Mouse (Mus musculus) hindbrain, embryonic 14.5 days (tissue): ENCODE data around the gene Ntrk2. TPM values are rescaled to one million over a fixed set of nuclear protein-coding genes. Genes with fewer than 3 reads are reported as not detected.

Source experiments
- ATAC-seq: fragments of 200-750 bp; cut with Nextera tagmentation; 2 replicates; pipeline ENCODE4 v1.8.0; 2017; ENCODE audit warnings: moderate number of reproducible peaks, mild to moderate bottlenecking, moderate TSS enrichment, moderate library complexity; ENCODE audit not compliant: low FRiP score
- DNase-seq: peaks from one replicate; pipeline ENCODE4 v3.0.0-alpha.2; 2015; ENCODE audit warnings: low spot score
- H3K27ac ChIP-seq: fragments of 300-500 bp; sonication (generic); 2 replicates; pipeline ENCODE4 v1.5.1; 2014; ENCODE audit warnings: mild to moderate bottlenecking, moderate library complexity
- H3K27me3 ChIP-seq: fragments of 300-500 bp; sonication (generic); 2 replicates; pipeline ENCODE4 v1.6.1; 2014; ENCODE audit warnings: mild to moderate bottlenecking, low read length, mixed read lengths; ENCODE audit not compliant: control insufficient read depth, insufficient read depth
- H3K36me3 ChIP-seq: fragments of 300-500 bp; sonication (generic); replicated peaks from 2 replicates; pipeline ENCODE4 v1.6.1; 2014; ENCODE audit not compliant: control insufficient read depth, insufficient read depth
- H3K4me1 ChIP-seq: fragments of 300-500 bp; sonication (generic); replicated peaks from 2 replicates; pipeline ENCODE4 v1.6.1; 2014; ENCODE audit warnings: antibody characterized with exemption, low read length, mixed read lengths; ENCODE audit not compliant: control insufficient read depth, insufficient read depth
- H3K4me2 ChIP-seq: fragments of 300-500 bp; sonication (generic); replicated peaks from 2 replicates; pipeline ENCODE4 v1.6.1; 2014; ENCODE audit warnings: mild to moderate bottlenecking, moderate library complexity
- H3K4me3 ChIP-seq: fragments of 300-500 bp; sonication (generic); replicated peaks from 2 replicates; pipeline ENCODE4 v1.5.1; 2014; ENCODE audit warnings: mild to moderate bottlenecking, low read length
- H3K9ac ChIP-seq: fragments of 300-500 bp; sonication (generic); 2 replicates; pipeline ENCODE4 v1.6.1; 2014
- H3K9me3 ChIP-seq: fragments of 300-500 bp; sonication (generic); 2 replicates; pipeline ENCODE4 v1.6.1; 2016; ENCODE audit warnings: low read length; ENCODE audit not compliant: control insufficient read depth
- WGBS: fragments of 180-500 bp; shearing (Covaris S2); extraction: QIAGEN DNeasy Blood & Tissue Kit; methylation state at CpG from one replicate; pipeline ENCODE4 v1.1.7; 2014; 5-methylcytosine and 5-hydroxymethylcytosine counted together
- polyA plus RNA-seq: library from polyadenylated mRNA; unstranded; fragments of >200 nt; fragmentation: Nextera tagmentation; extraction: Ambion mirVana; gene quantifications from 2 replicates; pipeline ENCODE4 v1.2.1, GENCODE M21; 2014

Ntrk2 gene
- polyA plus RNA-seq, 1 experiment from 2014 or later, result 108 TPM

GRCm38 (mm10) chr13:58964701-58965359, 158.5 kb downstream of the Ntrk2 start:
- Histone ChIP-seq H3K4me2 (peak overlapping the region; percentile 7; the same call in 1 of the 2 replicates), H3K27ac (peak overlapping the region; percentile 79), H3K27me3 (no peaks in the 10 kb centered on the region), H3K4me1 (peaks cover 25% of the 10 kb centered on the region), H3K9me3 (no peaks in the 10 kb centered on the region), H3K36me3 (no peaks in the 10 kb centered on the region), H3K9ac (no peak overlapping the region), H3K4me3 (no peak overlapping the region)
- 30% methylated on average over 12 of the region's 12 CpGs for WGBS
- ATAC-seq, result peak; percentile 78
- peak; percentile 44 for DNase-seq

- H3K4me1 ChIP-seq, result peaks cover 25% of the 10 kb centered on the region
- no peak for DNase-seq
- H3K9ac ChIP-seq, result no peak overlapping the region
- no peak overlapping the region for H3K4me2 ChIP-seq
- 98% methylated on average over 3 of the region's 3 CpGs for WGBS
- no peaks in the 10 kb centered on the region for H3K9me3 ChIP-seq
- no peaks in the 10 kb centered on the region for H3K36me3 ChIP-seq
- H3K4me3 ChIP-seq, result no peak overlapping the region
- peak overlapping the region; percentile 79; the same call in 1 of the 2 replicates for H3K27ac ChIP-seq
- no peak for ATAC-seq
- H3K27me3 ChIP-seq, result no peaks in the 10 kb centered on the region
Observed at GRCm38 (mm10) chr13:58965826-58966225, 159.5 kb downstream of the Ntrk2 start.

GRCm38 (mm10) chr13:58966466-58966865, 160.1 kb downstream of the Ntrk2 start:
- no peaks in the 10 kb centered on the region for H3K9me3 ChIP-seq
- no peaks in the 10 kb centered on the region for H3K27me3 ChIP-seq
- H3K4me1 ChIP-seq, result peaks cover 29% of the 10 kb centered on the region
- DNase-seq (no peak), ATAC-seq (no peak)
- H3K4me3 ChIP-seq, result no peak overlapping the region
- H3K27ac ChIP-seq, result no peak overlapping the region
- H3K4me2 ChIP-seq, result no peak overlapping the region
- 82% methylated on average over 3 of the region's 3 CpGs for WGBS
- no peaks in the 10 kb centered on the region for H3K36me3 ChIP-seq
- H3K9ac ChIP-seq, result no peak overlapping the region

GRCm38 (mm10) chr13:58968168-58968567, 161.8 kb downstream of the Ntrk2 start:
- H3K4me1 ChIP-seq, result peaks cover 41% of the 10 kb centered on the region
- WGBS, result 48% methylated on average over 5 of the region's 5 CpGs
- DNase-seq, result no peak

GRCm38 (mm10) chr13:58971449-58971903, 165.1 kb downstream of the Ntrk2 start:
- no peak overlapping the region for H3K9ac ChIP-seq
- WGBS, result 17% methylated on average over 5 of the region's 5 CpGs
- no peaks in the 10 kb centered on the region for H3K9me3 ChIP-seq
- H3K36me3 ChIP-seq, result no peaks in the 10 kb centered on the region
- H3K4me2 ChIP-seq, result no peak overlapping the region
- H3K4me1 ChIP-seq, result peaks cover 16% of the 10 kb centered on the region
- DNase-seq, result no peak
- ATAC-seq, result no peak
- peak overlapping the region; percentile 33; the same call in 1 of the 2 replicates for H3K27ac ChIP-seq
- no peak overlapping the region for H3K4me3 ChIP-seq
- no peaks in the 10 kb centered on the region for H3K27me3 ChIP-seq

More at GRCm38 (mm10) chr13:58968168-58968567, 161.8 kb downstream of the Ntrk2 start:
- Histone ChIP-seq H3K9me3 (no peaks in the 10 kb centered on the region), H3K36me3 (no peaks in the 10 kb centered on the region), H3K27me3 (no peaks in the 10 kb centered on the region), H3K9ac (no peak overlapping the region), H3K27ac (no peak overlapping the region), H3K4me2 (no peak overlapping the region), H3K4me3 (no peak overlapping the region)
- ATAC-seq, result no peak

- no peaks in the 10 kb centered on the region for H3K27me3 ChIP-seq
- no peak overlapping the region for H3K4me2 ChIP-seq
- no peak overlapping the region for H3K9ac ChIP-seq
- WGBS, result 71% methylated on average over 5 of the region's 5 CpGs
- H3K4me3 ChIP-seq, result no peak overlapping the region
- H3K27ac ChIP-seq, result no peak overlapping the region
- peaks cover 16% of the 10 kb centered on the region for H3K4me1 ChIP-seq
- no peaks in the 10 kb centered on the region for H3K36me3 ChIP-seq
- no peaks in the 10 kb centered on the region for H3K9me3 ChIP-seq
- ATAC-seq (no peak), DNase-seq (no peak)
Observed at GRCm38 (mm10) chr13:58972511-58972910, 166.1 kb downstream of the Ntrk2 start.

- Histone ChIP-seq H3K4me1 (0 out of 2 replicates have a peak, but pooled peaks cover 6% of the 10 kb centered on the region), H3K4me2 (no peak overlapping the region), H3K36me3 (no peaks in the 10 kb centered on the region), H3K27ac (no peak overlapping the region), H3K9me3 (no peaks in the 10 kb centered on the region), H3K4me3 (no peak overlapping the region), H3K27me3 (no peaks in the 10 kb centered on the region), H3K9ac (no peak overlapping the region; the same call in 1 of the 2 replicates)
- ATAC-seq (no peak), DNase-seq (no peak)
- 78% methylated on average over 5 of the region's 5 CpGs for WGBS
Observed at GRCm38 (mm10) chr13:58996447-58996846, 190.1 kb downstream of the Ntrk2 start.

GRCm38 (mm10) chr13:58997763-58998162, 191.4 kb downstream of the Ntrk2 start:
- Histone ChIP-seq H3K4me2 (no peak overlapping the region), H3K27me3 (no peaks in the 10 kb centered on the region), H3K4me1 (0 out of 2 replicates have a peak, but pooled peaks cover 8% of the 10 kb centered on the region), H3K27ac (no peak overlapping the region), H3K9me3 (no peaks in the 10 kb centered on the region), H3K9ac (no peak overlapping the region), H3K36me3 (no peaks in the 10 kb centered on the region), H3K4me3 (no peak overlapping the region)
- WGBS, result 94% methylated on average over 2 of the region's 2 CpGs
- no peak for DNase-seq
- no peak for ATAC-seq

- DNase-seq (no peak), ATAC-seq (no peak)
- WGBS, result 54% methylated on average over 11 of the region's 11 CpGs
- Histone ChIP-seq H3K4me3 (no peak overlapping the region), H3K36me3 (no peaks in the 10 kb centered on the region), H3K9ac (no peak overlapping the region), H3K27ac (no peak overlapping the region), H3K4me1 (peaks cover 14% of the 10 kb centered on the region), H3K27me3 (no peaks in the 10 kb centered on the region), H3K9me3 (no peaks in the 10 kb centered on the region), H3K4me2 (no peak overlapping the region)
Observed at GRCm38 (mm10) chr13:58999373-59000053, 193.1 kb downstream of the Ntrk2 start.
